ENCODE assay signal across 12 mouse cellular contexts in the genomic region with DNA sequence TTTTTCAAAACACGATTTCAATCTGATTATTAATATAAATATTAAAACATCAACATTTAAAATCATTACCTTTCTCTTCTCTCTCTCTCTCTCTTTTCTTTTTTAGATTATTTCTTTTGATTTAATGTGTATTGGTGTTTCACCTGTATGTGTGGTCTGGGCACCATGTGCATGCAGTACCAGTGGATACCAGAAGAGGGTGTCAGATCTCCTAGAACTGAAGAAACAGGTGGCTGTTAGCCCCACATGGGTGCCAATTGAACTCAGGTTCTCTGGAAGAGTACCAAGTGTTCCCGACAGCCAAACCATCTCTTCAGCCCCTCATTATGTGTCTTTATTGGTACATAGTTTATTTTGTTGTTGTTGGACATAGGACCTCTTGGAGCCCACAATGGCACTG. TPM values are rescaled to one million over a fixed set of nuclear protein-coding genes. Genes with fewer than 3 reads are reported as not detected.
DNase-seq lines count a peak whose midpoint lies in the region; ATAC-seq and TF ChIP-seq lines count a peak whose summit lies in the region.
"Had no signal": no experiment of that assay in that cellular context is flagged by ENCODE, and none has a peak within 500 bp of the region (broad histone marks: within the 10 kb centered on the region; RNA-seq: fewer than 3 reads in every experiment).

No protein-coding gene starts in this region.

- TF ChIP-seq CTCF in cerebellum, adult 2 months (IDR thresholded peaks at IDR 0.05; ENCODE audit: borderline replicate concordance, insufficient read depth, low read depth, low read length), result peak; percentile 37
- peak; percentile 49 for TF ChIP-seq CTCF in left cerebral cortex, adult 2 months (IDR thresholded peaks at IDR 0.05)
- peak; percentile 36 for TF ChIP-seq CTCF in ES-Bruce4 (IDR thresholded peaks at IDR 0.05; ENCODE audit: low read depth, low read length)
- TF ChIP-seq CTCF in liver, postnatal 0 days (IDR thresholded peaks at IDR 0.05; ENCODE audit: low read depth), result peak; percentile 63

- H3K9ac ChIP-seq in ES-Bruce4 (ENCODE audit: low read depth, poor library complexity, severe bottlenecking), result no peak overlapping the region
- no peak overlapping the region for H3K9ac ChIP-seq in liver, postnatal 0 days (replicated peaks)
- H3K9ac ChIP-seq: liver, embryonic 15.5 days; neural tube, embryonic 12.5 days; stomach, embryonic 15.5 days had no signal

- peaks cover 7% of the 10 kb centered on the region; the same call in 1 of the 2 replicates for H3K4me1 ChIP-seq in cerebellum, adult 2 months (ENCODE audit: control insufficient read depth, insufficient read depth, low read length)
- H3K4me1 ChIP-seq in ES-Bruce4 (ENCODE audit: control insufficient read depth, insufficient read depth, low read length), result no peaks in the 10 kb centered on the region
- H3K4me1 ChIP-seq in liver, postnatal 0 days (ENCODE audit: insufficient read depth), result no peaks in the 10 kb centered on the region

- no peak overlapping the region for H3K27ac ChIP-seq in cerebellum, adult 2 months (ENCODE audit: insufficient read depth, low read length)
- H3K27ac ChIP-seq in left cerebral cortex, adult 2 months, result no peak overlapping the region
- no peak overlapping the region for H3K27ac ChIP-seq in ES-Bruce4 (ENCODE audit: insufficient read depth, low read length)
- H3K27ac ChIP-seq in liver, postnatal 0 days (ENCODE audit: low read depth), result no peak overlapping the region
- H3K27ac ChIP-seq: liver, embryonic 15.5 days; neural tube, embryonic 12.5 days; stomach, embryonic 15.5 days had no signal

- no peak for TF ChIP-seq POLR2A in cerebellum, adult 2 months (IDR thresholded peaks at IDR 0.05; ENCODE audit: borderline replicate concordance, insufficient read depth, low read length)
- TF ChIP-seq POLR2A in ES-Bruce4 (IDR thresholded peaks at IDR 0.05; ENCODE audit: insufficient read depth, low read length), result no peak

- H3K4me2 ChIP-seq in liver, postnatal 0 days (ENCODE audit: low read depth, low read length), result no peak overlapping the region
- H3K4me2 ChIP-seq: liver, embryonic 15.5 days; neural tube, embryonic 12.5 days; stomach, embryonic 15.5 days had no signal

- DNase-seq in cerebellum, adult 2 months, result no peak
- no peak for DNase-seq in cerebellum, adult 11-12 months
- DNase-seq in left cerebral cortex, adult 2 months (ENCODE audit: extremely low spot score in 1 of 2, low spot score in 2 of 2), result no peak
- no peak for DNase-seq in left cerebral cortex, adult 18-20 months (ENCODE audit: low spot score in 2 of 2)
- DNase-seq in liver, postnatal 0 days, result peak; percentile 38
- no peak for DNase-seq in urinary bladder, adult 18-20 months (ENCODE audit: low spot score in 2 of 2)
- no peak for DNase-seq in adrenal gland, postnatal 10 days

- no peaks in the 10 kb centered on the region for H3K9me3 ChIP-seq in ES-Bruce4 (replicated peaks; ENCODE audit: control insufficient read depth, insufficient read depth, low read length, poor library complexity, severe bottlenecking)
- no peaks in the 10 kb centered on the region for H3K9me3 ChIP-seq in liver, postnatal 0 days (ENCODE audit: low read length)
- H3K9me3 ChIP-seq: liver, embryonic 15.5 days; neural tube, embryonic 12.5 days; stomach, embryonic 15.5 days had no signal

- no peak for TF ChIP-seq EP300 in ES-Bruce4 (IDR thresholded peaks at IDR 0.05; ENCODE audit: insufficient read depth, low read depth, low read length)
- no peak for TF ChIP-seq EP300 in liver, postnatal 0 days (IDR thresholded peaks at IDR 0.05; ENCODE audit: low read depth)

- ATAC-seq in liver, postnatal 0 days, result no peak
- ATAC-seq: hindbrain, embryonic 16.5 days had no signal

- no peak overlapping the region for H3K4me3 ChIP-seq in cerebellum, adult 2 months (replicated peaks; ENCODE audit: insufficient read depth, low read depth, low read length)
- H3K4me3 ChIP-seq in left cerebral cortex, adult 2 months, result no peak overlapping the region
- H3K4me3 ChIP-seq in ES-Bruce4 (ENCODE audit: low read depth, low read length), result no peak overlapping the region
- no peak overlapping the region for H3K4me3 ChIP-seq in liver, postnatal 0 days (ENCODE audit: low read depth, low read length)
- H3K4me3 ChIP-seq: liver, embryonic 15.5 days; neural tube, embryonic 12.5 days; stomach, embryonic 15.5 days had no signal

- H3K27me3 ChIP-seq in cerebellum, adult 2 months (ENCODE audit: control insufficient read depth, insufficient read depth, low read length), result no peaks in the 10 kb centered on the region
- no peaks in the 10 kb centered on the region for H3K27me3 ChIP-seq in ES-Bruce4 (ENCODE audit: control insufficient read depth, insufficient read depth, low read length, poor library complexity, severe bottlenecking)
- no peaks in the 10 kb centered on the region for H3K27me3 ChIP-seq in liver, postnatal 0 days (ENCODE audit: insufficient read depth, low read length)
- H3K27me3 ChIP-seq: liver, embryonic 15.5 days; neural tube, embryonic 12.5 days; stomach, embryonic 15.5 days had no signal

- 32% methylated on average over 2 of the region's 2 CpGs for WGBS in cerebellum, adult 2 months
- 65% methylated on average over 2 of the region's 2 CpGs for WGBS in liver, postnatal 0 days (ENCODE audit: insufficient replicate concordance)

- H3K36me3 ChIP-seq in ES-Bruce4 (ENCODE audit: control insufficient read depth, insufficient read depth, low read length, poor library complexity, severe bottlenecking), result no peaks in the 10 kb centered on the region
- 0 out of 2 replicates have a peak, but pooled peaks cover 1% of the 10 kb centered on the region for H3K36me3 ChIP-seq in liver, postnatal 0 days (replicated peaks; ENCODE audit: insufficient read depth, low read length)

- intact Hi-C loops in left cerebral cortex, adult 2 months (cut with DNase I), result no loop called here

RNA-seq across cellular contexts. Expression of a gene that starts 11.1 kb away (rescaled TPM):
- polyA plus RNA-seq in cerebellum, adult 2 months (2012; rRNA removed), result 2,645 and 2,703 TPM in 2 replicates
- 1,000 to 10,000 TPM; 2,321 to 2,378 TPM for total RNA-seq in left cerebral cortex, adult 2 months (2021)
- 1,000 to 10,000 TPM; 2,352 to 2,482 TPM for total RNA-seq in left cerebral cortex, adult 18-20 months (2021)
- 3,442 and 3,618 TPM in 2 replicates for polyA plus RNA-seq in ES-Bruce4 (2011; ENCODE audit: insufficient read depth, insufficient read length, low read depth, missing spikeins)
- 750 and 793 TPM in 2 replicates for polyA plus RNA-seq in liver, postnatal 0 days (2015; fragmentation: Nextera tagmentation; extraction: Ambion mirVana)
- 1,000 to 10,000 TPM; 1,152 to 1,293 TPM for total RNA-seq in adrenal gland, postnatal 10 days (2021)
